Mouse (Mus musculus) yolk sac, embryonic 10.5 days (tissue): ENCODE results near the gene D930048N14Rik.
"Not testable (repeated sequence)": the region's sequence is repeated elsewhere in the genome, so short reads cannot be mapped to it uniquely, and the experiment has no call there.

ENCODE experiments used
- DNase-seq: peaks from one replicate; pipeline ENCODE4 v3.0.0-alpha.2; 2017; ENCODE audit warnings: low spot score

Gene D930048N14Rik

GRCm38 (mm10) chr11:51629651-51630314 is 21.0 kb upstream of the D930048N14Rik start:
- DNase-seq: no peak

GRCm38 (mm10) chr11:51632130-51632753 is 18.5 kb upstream of the D930048N14Rik start:
- no peak for DNase-seq

GRCm38 (mm10) chr11:51633200-51633599 is 17.6 kb upstream of the D930048N14Rik start:
- DNase-seq: not testable (repeated sequence)

- DNase-seq: no peak
Observed at GRCm38 (mm10) chr11:51633721-51634120, 17.0 kb upstream of the D930048N14Rik start.

GRCm38 (mm10) chr11:51635127-51635524 is 15.6 kb upstream of the D930048N14Rik start:
- DNase-seq: no peak

GRCm38 (mm10) chr11:51635525-51636322 is 15.0 kb upstream of the D930048N14Rik start, which contains the start of gene Rmnd5b:
Gene Rmnd5b, minus strand, starts transcription at chr11:51635896.
- peak; percentile 87 for DNase-seq

- peak; percentile 77 for DNase-seq
Observed at GRCm38 (mm10) chr11:51636323-51636684, 14.4 kb upstream of the D930048N14Rik start.

GRCm38 (mm10) chr11:51637971-51638414 is 12.8 kb upstream of the D930048N14Rik start:
- peak; percentile 36 for DNase-seq

GRCm38 (mm10) chr11:51638497-51638896 is 12.3 kb upstream of the D930048N14Rik start:
- no peak for DNase-seq

- no peak for DNase-seq
Observed at GRCm38 (mm10) chr11:51640748-51641147, 10.0 kb upstream of the D930048N14Rik start.

GRCm38 (mm10) chr11:51643202-51643601 is 7.6 kb upstream of the D930048N14Rik start:
- DNase-seq: no peak

- no peak for DNase-seq
Observed at GRCm38 (mm10) chr11:51643761-51644160, 7.0 kb upstream of the D930048N14Rik start.

GRCm38 (mm10) chr11:51644217-51644616 is 6.5 kb upstream of the D930048N14Rik start:
- no peak for DNase-seq

GRCm38 (mm10) chr11:51645293-51645692 is 5.5 kb upstream of the D930048N14Rik start:
- DNase-seq: no peak

GRCm38 (mm10) chr11:51646245-51646644 is 4.5 kb upstream of the D930048N14Rik start:
- no peak for DNase-seq

- DNase-seq: peak; percentile 22
Observed at GRCm38 (mm10) chr11:51646751-51647667, 3.7 kb upstream of the D930048N14Rik start.

GRCm38 (mm10) chr11:51648566-51648965 is 2.2 kb upstream of the D930048N14Rik start:
- DNase-seq: peak; percentile 53

GRCm38 (mm10) chr11:51649111-51649888 is 1.5 kb upstream of the D930048N14Rik start:
- DNase-seq: no peak

GRCm38 (mm10) chr11:51649889-51650199 is 910 bp upstream of the D930048N14Rik start:
- no peak for DNase-seq

- DNase-seq: peak; percentile 15
Observed at GRCm38 (mm10) chr11:51650261-51650660, 493 bp upstream of the D930048N14Rik start.

- DNase-seq: peak; percentile 43
Observed at GRCm38 (mm10) chr11:51652889-51653418, 2.2 kb downstream of the D930048N14Rik start.
